Mouse (Mus musculus) layer of hippocampus, adult 11-12 months (tissue): ENCODE data around the gene Chchd10.

Experiments used
- DNase-seq: peaks from one replicate; pipeline ENCODE4 v3.0.0; 2022; ENCODE audit warnings: low spot score

Gene Chchd10

DNA sequence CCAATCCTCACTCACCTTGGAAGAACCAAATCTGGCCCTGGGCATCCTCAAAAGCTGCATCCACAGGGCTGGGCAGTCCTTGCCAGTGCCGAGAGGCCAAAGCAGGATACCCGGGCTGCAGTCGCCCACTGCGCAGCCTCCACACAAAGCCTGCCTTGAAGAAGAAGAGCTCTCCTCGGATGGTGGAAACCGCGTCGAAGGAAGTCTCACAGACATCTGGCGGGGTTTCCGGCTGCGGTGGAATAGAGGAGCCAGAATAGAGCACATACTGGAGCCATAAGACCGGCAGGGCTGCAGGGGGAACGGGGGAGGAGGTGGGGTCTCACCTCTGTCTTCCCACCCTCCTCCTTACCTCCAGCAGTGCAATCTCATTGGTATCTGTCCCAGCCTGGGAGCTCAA, 6.5 kb upstream of the Chchd10 start:
- no peak for DNase-seq

GRCm38 (mm10) chr10:75930304-75930703, 2.6 kb upstream of the Chchd10 start:
- no peak for DNase-seq

- no peak for DNase-seq
Observed at GRCm38 (mm10) chr10:75931311-75931710, 1.6 kb upstream of the Chchd10 start.

GRCm38 (mm10) chr10:75932081-75932678, 750 bp upstream of the Chchd10 start:
- no peak for DNase-seq

DNA sequence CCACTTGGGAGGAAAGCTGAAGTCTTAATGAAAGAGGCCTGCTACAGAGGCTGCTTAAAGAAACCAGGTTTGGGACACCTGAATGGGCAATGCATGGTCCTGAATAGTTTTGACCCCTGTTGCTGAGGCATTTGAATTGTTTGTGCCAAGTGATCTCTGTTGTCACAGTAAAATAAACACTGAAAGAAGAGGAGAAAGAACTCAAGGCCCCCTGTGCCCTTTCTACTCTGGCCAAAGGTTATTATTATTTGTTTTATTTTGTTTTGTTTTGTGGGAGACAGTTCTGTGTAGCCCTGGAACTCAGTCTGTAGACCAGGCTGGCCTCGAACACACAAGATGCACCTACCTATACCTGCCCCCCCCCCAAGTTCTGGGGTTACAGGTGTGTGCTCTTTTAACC, 2.1 kb downstream of the Chchd10 start:
- DNase-seq, result no peak

GRCm38 (mm10) chr10:75935680-75936541, 3.0 kb downstream of the Chchd10 start, which contains the start of gene Mmp11:
Gene Mmp11 (minus strand): TSS chr10:75936496.
- peak; percentile 71 for DNase-seq

GRCm38 (mm10) chr10:75936909-75937667, 4.2 kb downstream of the Chchd10 start:
- DNase-seq, result no peak

DNA sequence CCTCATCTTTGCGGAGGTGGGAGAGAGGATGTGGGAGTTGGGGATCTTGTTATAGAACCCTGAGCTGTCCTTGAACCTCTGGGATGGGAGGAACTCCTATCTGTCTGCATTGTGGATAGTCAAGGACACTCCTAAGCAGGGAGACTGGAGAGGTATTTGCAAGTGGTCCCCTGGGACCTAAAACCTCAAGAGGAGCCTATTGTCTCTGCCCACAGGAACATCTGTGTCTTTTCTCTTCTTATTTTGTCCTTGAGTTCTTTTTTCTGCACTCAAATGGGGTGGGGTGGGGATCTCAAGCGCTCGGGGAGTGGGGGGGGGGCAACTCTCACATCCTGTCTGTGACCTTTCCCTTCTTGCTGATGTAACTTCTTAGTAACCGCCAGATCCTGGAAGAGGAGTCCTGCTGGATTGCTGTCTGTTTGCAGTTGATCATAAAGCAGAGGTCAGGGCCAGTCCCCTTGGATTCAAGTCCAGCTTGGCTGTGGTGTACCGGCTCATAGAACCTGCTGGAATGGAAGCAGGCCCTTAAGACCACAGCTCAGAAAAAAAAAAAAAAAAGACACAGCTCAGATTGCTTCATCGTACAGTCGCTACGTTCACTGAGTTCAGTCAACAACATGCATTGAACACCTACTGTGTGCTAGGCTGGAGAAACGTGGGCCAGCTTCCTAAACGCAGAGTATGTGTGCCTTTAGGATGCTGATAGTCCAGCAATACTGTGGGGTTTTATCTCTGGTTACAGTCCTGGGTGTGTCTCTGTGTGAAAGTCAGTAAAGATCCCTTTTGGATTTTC, 5.1 kb downstream of the Chchd10 start:
- DNase-seq, result no peak

GRCm38 (mm10) chr10:75939481-75940234, 6.7 kb downstream of the Chchd10 start:
- no peak for DNase-seq

DNA sequence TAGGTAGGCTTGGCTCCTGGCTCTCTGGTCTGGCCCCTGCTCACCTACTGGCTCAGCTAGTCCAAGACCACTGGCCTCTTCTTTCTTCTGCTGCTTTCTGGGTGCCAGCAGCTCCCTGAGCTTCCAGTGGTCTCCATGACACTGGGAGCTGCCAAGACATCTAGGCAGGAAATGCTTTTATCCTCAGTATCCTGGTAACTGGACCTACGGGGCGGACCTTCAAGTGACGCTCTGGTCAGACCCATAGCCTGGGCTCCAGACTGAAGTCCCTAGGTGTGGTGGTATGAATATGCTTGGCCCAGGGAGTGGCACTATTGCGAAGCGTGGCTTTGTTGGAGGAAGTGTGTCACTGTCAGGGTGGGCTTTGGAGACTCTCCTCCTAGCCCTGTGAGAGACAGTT, 7.6 kb downstream of the Chchd10 start, which contains the start of gene Gm867:
Gm867 (minus strand) TSS at position 153 of the 400 bp plus-strand sequence.
- no peak for DNase-seq

GRCm38 (mm10) chr10:75941042-75941824, 8.3 kb downstream of the Chchd10 start:
- no peak for DNase-seq

GRCm38 (mm10) chr10:75942736-75943477, 10.0 kb downstream of the Chchd10 start, which contains the start of gene Vpreb3:
Gene Vpreb3 (plus strand): TSS chr10:75943057.
- DNase-seq, result no peak

GRCm38 (mm10) chr10:75944066-75944772, 11.3 kb downstream of the Chchd10 start:
- DNase-seq, result no peak

DNA sequence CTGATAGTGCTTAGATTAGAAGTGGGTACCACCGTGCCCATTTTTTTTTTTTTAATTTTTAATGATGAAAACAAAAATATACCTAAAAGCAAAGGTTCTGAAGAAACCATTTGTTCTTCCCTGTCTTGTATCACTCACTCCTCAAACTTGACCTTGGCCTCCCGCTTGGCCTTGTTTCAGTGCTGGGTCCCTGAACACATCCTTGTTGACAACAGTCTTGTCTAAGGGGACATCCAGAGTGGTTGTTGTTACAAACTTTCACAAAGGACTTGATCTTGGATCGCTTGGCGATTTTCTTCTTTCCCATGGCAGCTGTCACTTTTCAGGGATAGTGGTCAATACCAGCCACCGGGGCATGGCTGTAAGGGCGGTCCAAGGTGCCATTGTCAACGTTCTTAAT, 12.3 kb downstream of the Chchd10 start:
- DNase-seq, result no peak

DNA sequence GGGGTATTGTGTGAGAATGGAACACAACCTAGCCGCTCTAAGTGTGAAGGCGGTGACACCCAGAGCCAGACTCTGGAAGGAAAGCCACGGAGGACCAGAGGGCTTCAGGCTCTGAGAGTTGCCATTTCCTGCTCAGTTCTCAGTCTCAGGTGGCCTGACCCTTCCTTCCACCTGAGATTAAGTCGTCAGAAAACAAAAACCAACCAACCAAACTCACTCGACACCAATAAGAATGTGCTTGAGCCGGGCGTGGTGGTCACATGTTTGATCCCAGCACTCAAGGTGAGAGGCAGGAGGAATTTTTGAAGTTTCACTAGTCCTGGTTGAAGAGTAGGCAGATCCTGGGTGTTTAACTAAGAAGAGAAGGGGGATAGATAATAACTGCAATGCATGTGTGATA, 13.0 kb downstream of the Chchd10 start:
- DNase-seq, result no peak

DNA sequence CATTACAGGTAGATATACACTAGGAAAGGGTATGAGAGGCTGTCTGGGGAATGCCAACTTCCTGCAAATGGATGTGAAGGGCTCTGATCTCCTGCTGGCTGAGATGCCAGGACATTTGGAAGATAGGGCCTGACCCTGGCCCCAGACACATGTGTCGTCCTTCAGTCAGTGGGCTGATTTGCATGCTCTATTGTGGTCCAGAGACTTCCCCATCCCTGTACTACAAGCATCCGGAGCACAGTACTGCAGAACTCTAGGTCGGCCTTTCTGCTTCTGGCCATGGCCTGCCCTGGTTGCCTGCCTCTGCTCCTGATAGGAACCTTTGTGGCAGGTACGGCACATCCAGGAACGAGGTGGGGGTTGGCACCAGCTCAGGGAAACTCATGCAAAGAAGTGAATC, 15.1 kb downstream of the Chchd10 start:
- no peak for DNase-seq

- DNase-seq, result no peak
Observed at GRCm38 (mm10) chr10:75949053-75950045, 16.4 kb downstream of the Chchd10 start.

GRCm38 (mm10) chr10:75950791-75951210, 17.9 kb downstream of the Chchd10 start:
- no peak for DNase-seq
